Mouse (Mus musculus) heart, adult 2 months (tissue): Measurements from ENCODE around the gene Yars. TPM values are rescaled to one million over a fixed set of nuclear protein-coding genes. Genes with fewer than 3 reads are reported as not detected.
"Not testable (repeated sequence)": the region's sequence is repeated elsewhere in the genome, so short reads cannot be mapped to it uniquely, and the experiment has no call there.

Source experiments
- DNase-seq, 2 experiments: peaks; one replicate each; pipeline ENCODE4 v3.0.0; 2021
- H3K27ac ChIP-seq: fragments of 200-600 bp; 2 replicates; pipeline ENCODE4 v1.8.1; 2022
- H3K27me3 ChIP-seq: fragments of 200-500 bp; 2 replicates; pipeline ENCODE4 v1.6.1; 2012; ENCODE audit warnings: mild to moderate bottlenecking, low read length, inconsistent platforms, mixed read lengths; ENCODE audit not compliant: control insufficient read depth, insufficient read depth
- H3K36me3 ChIP-seq: fragments of 200-500 bp; 2 replicates; pipeline ENCODE4 v1.6.1; 2012; ENCODE audit warnings: low read length, inconsistent platforms; ENCODE audit not compliant: control insufficient read depth, insufficient read depth
- H3K4me1 ChIP-seq: fragments of 200-500 bp; 2 replicates; pipeline ENCODE4 v1.6.1; 2011; ENCODE audit warnings: low read length; ENCODE audit not compliant: control insufficient read depth, insufficient read depth
- H3K4me3 ChIP-seq: fragments of 200-600 bp; 2 replicates; pipeline ENCODE4 v1.8.1; 2022
- H3K79me2 ChIP-seq: fragments of 200-500 bp; replicated peaks from 2 replicates; pipeline ENCODE4 v1.6.1; 2012; ENCODE audit warnings: mild to moderate bottlenecking, inconsistent platforms, low read length, moderate library complexity, mixed read lengths; ENCODE audit not compliant: control insufficient read depth, insufficient read depth
- H3K9ac ChIP-seq: fragments of 200-500 bp; 2 replicates; pipeline ENCODE4 v1.6.1; 2012; ENCODE audit warnings: low read depth, mild to moderate bottlenecking, control low read depth, inconsistent platforms, low read length, mixed read lengths
- CTCF ChIP-seq: fragments of 200-600 bp; IDR thresholded peaks from 2 replicates; pipeline ENCODE4 v1.8.1; 2022; ENCODE audit warnings: antibody characterized with exemption, mild to moderate bottlenecking, moderate library complexity
- EP300 ChIP-seq: fragments of 200-500 bp; IDR thresholded peaks from 2 replicates; pipeline ENCODE4 v1.6.1; 2011; ENCODE audit warnings: low read depth, low read length, control low read depth; ENCODE audit not compliant: insufficient read depth
- POLR2A ChIP-seq: fragments of 200-500 bp; IDR thresholded peaks from 2 replicates; pipeline ENCODE4 v1.6.1; 2011; ENCODE audit warnings: mild to moderate bottlenecking, low read depth, low read length, control low read depth; ENCODE audit not compliant: insufficient read depth
- WGBS: fragments of 180-500 bp; shearing (Covaris S2); methylation state at CpG from one replicate; pipeline ENCODE4 v1.1.7; 2018; 5-methylcytosine and 5-hydroxymethylcytosine counted together
- intact Hi-C: fragments of 180-260 bp; cut with DNase I; formaldehyde crosslinking; loops from one replicate; pipeline ENCODE4 v1.15.1; 2025
- polyA plus RNA-seq: library from polyadenylated mRNA; depleted of rRNA; stranded (reverse); fragments of >200 nt; gene quantifications from 2 replicates; pipeline ENCODE4 v1.2.3, GENCODE M21; 2012
- total RNA-seq, 2 experiments: library from RNA; stranded (reverse); gene quantifications; 2 replicates each; pipeline ENCODE4 v1.2.3; 2021

Gene Yars
- total and polyA plus RNA-seq, 3 experiments = 10.4 to 29.7 (median 26.3) TPM

GRCm38 (mm10) chr4:129197514-129197913 is 8.0 kb downstream of the Yars start:
- Histone ChIP-seq H3K27me3 (no peaks in the 10 kb centered on the region), H3K4me1 (no peaks in the 10 kb centered on the region), H3K36me3 (no peaks in the 10 kb centered on the region; the same call in 1 of the 2 replicates), H3K79me2 (0 out of 2 replicates have a peak, but pooled peaks cover 3% of the 10 kb centered on the region), H3K9ac (no peak overlapping the region), H3K4me3 (no peak overlapping the region), H3K27ac (no peak overlapping the region)
- no peak for TF ChIP-seq CTCF
- no peak for TF ChIP-seq EP300
- TF ChIP-seq POLR2A = no peak
- no peak for DNase-seq
- 95% methylated on average over 6 of the region's 6 CpGs for WGBS
- intact Hi-C loops = no loop called here

GRCm38 (mm10) chr4:129204655-129205054 is 15.1 kb downstream of the Yars start:
- Histone ChIP-seq H3K9ac (no peak overlapping the region), H3K27ac (no peak overlapping the region), H3K36me3 (no peaks in the 10 kb centered on the region; the same call in 1 of the 2 replicates), H3K79me2 (no peaks in the 10 kb centered on the region), H3K4me1 (no peaks in the 10 kb centered on the region), H3K27me3 (no peaks in the 10 kb centered on the region), H3K4me3 (no peak overlapping the region)
- intact Hi-C loops = no loop called here
- WGBS = 91% methylated on average over 10 of the region's 10 CpGs
- TF ChIP-seq CTCF (no peak), POLR2A (no peak), EP300 (no peak)
- DNase-seq = no peak

DNA sequence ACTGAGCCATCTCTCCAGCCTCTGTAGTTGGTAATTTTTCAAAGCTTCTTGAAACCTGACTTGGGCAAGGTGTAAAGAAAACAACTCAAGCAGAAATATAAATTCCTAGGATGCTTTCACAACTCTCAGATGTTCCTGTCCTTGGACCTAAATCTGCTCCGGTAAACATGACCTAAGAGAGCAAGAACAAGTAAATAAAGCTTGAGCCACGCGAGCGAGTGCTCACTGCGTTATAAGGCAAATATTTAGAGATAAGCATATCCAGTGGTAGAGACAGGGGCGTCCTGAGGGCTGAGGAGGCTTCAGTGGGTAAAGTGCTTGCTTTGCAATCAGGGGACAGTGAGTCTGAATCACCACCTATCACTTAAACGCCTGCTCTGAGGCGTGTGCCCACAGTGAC is 17.2 kb downstream of the Yars start:
- no peaks in the 10 kb centered on the region for H3K4me1 ChIP-seq
- H3K27me3 ChIP-seq = no peaks in the 10 kb centered on the region
- H3K9ac ChIP-seq = no peak overlapping the region
- no peaks in the 10 kb centered on the region for H3K79me2 ChIP-seq
- no peak overlapping the region for H3K4me3 ChIP-seq
- H3K36me3 ChIP-seq = no peaks in the 10 kb centered on the region
- DNase-seq = no peak
- intact Hi-C loops = no loop called here
- 84% methylated on average over 8 of the region's 8 CpGs for WGBS
- TF ChIP-seq EP300 (no peak), CTCF (no peak), POLR2A (no peak)
- H3K27ac ChIP-seq = no peak overlapping the region

- Histone ChIP-seq H3K27ac (no peak overlapping the region), H3K36me3 (no peaks in the 10 kb centered on the region), H3K9ac (no peak overlapping the region), H3K4me3 (no peak overlapping the region), H3K27me3 (no peaks in the 10 kb centered on the region), H3K4me1 (no peaks in the 10 kb centered on the region), H3K79me2 (no peaks in the 10 kb centered on the region)
- intact Hi-C loops = loop anchor here (1.0 kb wide), 1 partner anchor 67 kb away; no protein-coding TSS in a partner anchor
- 52% methylated on average over 7 of the region's 7 CpGs for WGBS
- DNase-seq = no peak
- TF ChIP-seq POLR2A (no peak), CTCF (peak; percentile 74), EP300 (no peak)
Observed at GRCm38 (mm10) chr4:129209504-129209903, 19.9 kb downstream of the Yars start.

GRCm38 (mm10) chr4:129211461-129211860 is 21.9 kb downstream of the Yars start:
- no peak overlapping the region for H3K27ac ChIP-seq
- no peaks in the 10 kb centered on the region for H3K4me1 ChIP-seq
- peak; percentile 29 to 39 for DNase-seq
- no peaks in the 10 kb centered on the region for H3K27me3 ChIP-seq
- TF ChIP-seq EP300 = no peak
- no peak for TF ChIP-seq CTCF
- TF ChIP-seq POLR2A = no peak
- no peak overlapping the region for H3K9ac ChIP-seq
- H3K4me3 ChIP-seq = no peak overlapping the region
- intact Hi-C loops = loop anchor here (5.0 kb wide), 1 partner anchor 241 kb away; no protein-coding TSS in a partner anchor
- H3K36me3 ChIP-seq = no peaks in the 10 kb centered on the region
- WGBS = 63% methylated on average over 4 of the region's 4 CpGs
- H3K79me2 ChIP-seq = no peaks in the 10 kb centered on the region

GRCm38 (mm10) chr4:129212486-129212885 is 22.9 kb downstream of the Yars start:
- not testable (repeated sequence) for H3K27me3 ChIP-seq, H3K4me3 ChIP-seq, H3K9ac ChIP-seq, H3K36me3 ChIP-seq, H3K27ac ChIP-seq, DNase-seq, H3K4me1 ChIP-seq, H3K79me2 ChIP-seq
- WGBS = 73% methylated on average over 3 of the region's 3 CpGs
- peak; percentile 72 for TF ChIP-seq CTCF
- intact Hi-C loops = loop anchor here (5.0 kb wide), 1 partner anchor 240 kb away; no protein-coding TSS in a partner anchor
